Mouse (Mus musculus) lung, postnatal 4 days (tissue): ENCODE measurements around the gene Dennd4a.
A peak's percentile ranks its signal among the peaks of the same experiment; 100 is the strongest.

Source experiments
- DNase-seq, 2 experiments: peaks; one replicate each; pipeline ENCODE4 v3.0.0; 2021

Gene Dennd4a

DNA sequence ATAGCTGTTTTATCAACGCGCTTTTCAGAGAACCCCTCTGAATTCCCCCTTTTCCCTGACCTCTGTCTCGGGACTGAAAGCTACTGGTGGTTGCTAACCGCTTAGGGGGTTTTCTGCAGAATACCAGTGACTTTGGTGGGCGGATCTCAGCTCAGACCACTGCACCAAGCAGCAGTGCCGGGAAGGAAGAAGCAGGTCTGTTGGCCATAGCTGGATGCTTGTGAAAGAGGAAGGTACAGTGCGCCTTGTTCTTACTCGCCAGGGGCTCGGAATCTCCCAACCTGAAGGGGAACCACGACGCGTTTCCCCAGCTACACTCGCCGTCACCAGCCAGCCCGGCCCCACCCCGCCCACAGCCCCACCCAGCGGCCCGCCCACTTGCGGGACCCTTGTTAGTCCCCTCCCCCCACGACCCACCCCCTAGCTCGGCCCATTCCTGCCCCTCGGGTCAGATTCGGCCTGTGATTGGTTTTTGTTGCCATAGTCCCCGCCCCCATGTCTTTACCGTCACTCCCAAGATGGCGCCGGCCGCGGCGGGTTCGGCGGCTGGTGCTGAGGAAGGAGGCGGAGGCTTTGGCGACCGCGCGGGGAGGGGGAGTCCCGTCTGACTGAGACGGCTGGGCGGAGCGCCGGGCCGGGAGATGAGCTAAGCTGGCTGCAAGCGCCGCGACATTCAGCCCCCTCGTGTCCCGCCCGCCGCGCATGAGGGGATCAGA, at the start of gene Dennd4a:
Gene Dennd4a (plus strand): TSS at position 519 of the 716 bp plus-strand sequence.
- peak; percentile 99 for DNase-seq

DNA sequence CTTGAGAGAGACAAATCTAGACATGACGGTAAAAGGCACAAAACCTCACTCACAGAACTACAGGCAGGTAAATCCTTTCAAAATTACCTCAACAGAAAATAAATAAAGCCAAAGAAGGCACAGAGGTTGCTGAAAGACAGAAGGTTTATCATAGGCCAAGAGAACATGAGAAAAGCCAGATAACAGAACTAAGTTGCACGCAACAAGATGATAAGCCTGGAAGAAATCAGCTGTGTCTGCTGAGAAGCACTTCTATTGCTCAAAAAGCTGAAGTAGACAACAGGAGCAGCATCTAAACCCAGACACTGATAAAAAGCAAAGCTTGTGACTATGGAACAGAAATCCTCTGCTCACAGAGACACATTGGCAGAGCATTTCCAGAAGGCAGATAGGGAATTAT, 46.3 kb upstream of the Dennd4a start:
- DNase-seq = no peak

DNA sequence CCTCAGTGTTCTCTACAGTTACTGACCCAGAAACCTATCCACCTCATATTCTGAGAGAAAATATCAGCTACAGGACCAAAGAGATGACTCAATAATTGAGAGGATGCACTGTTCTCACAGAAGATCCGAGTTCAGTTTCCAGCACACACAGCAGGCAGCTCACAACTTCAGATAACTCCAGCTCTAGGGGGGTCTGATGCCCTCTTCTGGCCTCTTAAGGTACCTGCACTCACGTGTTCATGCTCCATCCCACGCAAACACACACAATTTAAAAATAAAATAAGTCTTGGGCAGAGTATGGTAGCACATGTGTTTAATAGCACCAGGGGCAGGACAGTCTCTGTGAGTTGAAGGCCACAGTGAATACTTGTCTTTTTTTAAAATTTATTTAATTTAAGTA, 45.0 kb upstream of the Dennd4a start:
- DNase-seq = no peak

DNA sequence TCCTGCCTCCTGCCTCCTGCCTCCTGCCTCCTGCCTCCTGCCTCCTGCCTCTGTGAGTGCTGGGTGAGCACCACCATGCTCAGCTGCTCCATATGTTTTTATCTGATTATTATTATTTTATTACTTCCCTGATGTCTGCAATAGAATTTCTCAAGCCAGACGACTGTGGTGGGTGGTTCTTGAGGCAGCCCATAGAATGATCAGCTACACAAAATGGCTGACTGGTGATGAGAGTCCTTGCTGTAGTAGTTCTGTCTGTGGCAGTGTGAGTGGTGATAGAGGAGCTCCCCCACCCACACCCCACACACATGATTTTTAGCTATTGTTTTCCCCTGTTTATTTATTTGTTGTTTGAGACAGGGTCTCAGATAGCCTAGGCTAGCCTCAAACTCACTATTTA, 43.3 kb upstream of the Dennd4a start:
- DNase-seq = no peak

DNA sequence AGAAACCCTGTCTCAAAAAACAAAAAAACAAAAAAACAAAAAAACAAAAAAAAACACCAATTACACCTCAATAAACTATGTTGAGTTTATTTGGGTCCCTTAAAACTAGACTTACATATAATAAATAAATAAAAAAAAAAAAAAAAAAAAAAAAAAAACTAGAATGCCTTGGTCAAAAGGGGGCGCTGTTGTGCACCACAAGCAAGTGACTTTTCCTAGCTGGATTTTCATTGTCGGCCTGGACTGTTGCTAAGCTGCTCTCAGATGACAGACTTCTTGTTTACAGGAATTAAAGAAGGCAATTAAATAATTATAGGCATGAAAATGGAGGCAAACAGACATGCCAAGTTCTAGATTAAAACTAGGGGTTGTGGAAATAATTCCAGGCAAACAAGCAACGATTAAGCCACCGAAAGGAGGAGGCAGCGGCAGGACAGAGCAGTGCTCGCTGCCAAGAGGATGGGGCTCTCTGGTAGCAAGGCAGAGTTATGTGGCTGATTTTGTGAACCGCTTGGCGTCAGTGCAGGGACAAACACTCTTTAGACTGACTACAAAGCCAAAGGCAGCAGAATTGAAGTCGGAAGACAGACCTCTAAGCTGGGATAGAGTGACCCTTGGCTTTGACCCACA, 42.0 kb upstream of the Dennd4a start:
- peak; percentile 47 to 53 for DNase-seq

DNA sequence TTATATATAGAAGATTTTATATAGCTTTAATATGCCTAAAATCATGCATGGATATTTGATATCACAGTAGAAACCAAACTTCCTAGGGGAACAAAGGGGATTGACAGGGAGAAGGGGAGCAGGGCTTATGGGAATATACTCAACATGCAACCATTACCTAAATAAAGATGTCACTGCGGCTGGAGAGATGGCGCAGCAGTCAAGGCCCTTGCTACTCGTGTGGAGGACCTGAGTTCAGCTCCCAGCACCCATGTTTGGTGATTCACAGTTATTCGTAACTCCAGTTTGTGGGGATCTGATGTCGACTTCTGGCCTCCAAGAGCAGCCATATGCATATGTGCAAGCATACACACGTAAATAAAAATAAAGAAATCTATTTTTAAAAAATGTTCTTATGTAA, 41.2 kb upstream of the Dennd4a start:
- no peak for DNase-seq

DNA sequence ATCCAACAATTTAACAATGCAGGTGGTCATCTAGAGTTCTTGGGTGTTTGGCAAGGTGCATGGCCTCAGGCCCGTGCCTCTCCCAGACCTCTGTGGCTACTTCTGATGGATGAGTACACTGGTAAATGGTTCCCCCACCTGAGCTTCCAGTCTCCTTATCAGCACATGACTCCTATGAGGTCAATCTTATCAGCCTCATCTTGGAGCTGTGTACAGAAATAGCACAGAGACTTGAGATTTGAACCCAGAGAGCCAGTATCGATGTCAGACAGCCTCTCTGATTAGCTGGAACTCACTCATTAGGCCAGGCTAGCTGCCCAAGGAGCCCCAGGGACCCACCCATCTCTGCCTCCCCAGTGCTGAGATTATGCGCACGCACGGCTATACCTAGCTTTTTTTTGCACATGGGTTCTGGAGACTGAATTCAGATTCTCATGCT, 40.7 kb upstream of the Dennd4a start:
- no peak for DNase-seq

DNA sequence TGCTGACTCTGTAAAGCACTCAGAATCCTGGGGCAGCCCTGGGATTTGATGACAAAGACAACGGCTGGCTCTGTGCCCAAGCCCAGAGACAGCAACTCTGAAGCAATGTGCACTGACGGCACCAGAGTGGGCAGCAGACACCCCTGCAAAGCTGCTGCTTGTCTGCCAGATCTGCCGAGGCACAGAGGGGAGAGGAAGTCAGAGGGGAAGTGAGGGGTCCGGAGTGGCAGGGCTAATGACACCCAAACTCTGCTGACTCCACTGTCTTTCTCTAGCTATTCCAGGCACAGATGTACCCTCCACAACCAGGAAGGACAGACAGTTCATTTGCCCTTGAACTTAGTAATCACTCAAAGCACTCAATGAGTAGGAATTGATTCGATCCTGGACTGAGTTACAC, 39.9 kb upstream of the Dennd4a start:
- peak; percentile 53 to 76 for DNase-seq

DNA sequence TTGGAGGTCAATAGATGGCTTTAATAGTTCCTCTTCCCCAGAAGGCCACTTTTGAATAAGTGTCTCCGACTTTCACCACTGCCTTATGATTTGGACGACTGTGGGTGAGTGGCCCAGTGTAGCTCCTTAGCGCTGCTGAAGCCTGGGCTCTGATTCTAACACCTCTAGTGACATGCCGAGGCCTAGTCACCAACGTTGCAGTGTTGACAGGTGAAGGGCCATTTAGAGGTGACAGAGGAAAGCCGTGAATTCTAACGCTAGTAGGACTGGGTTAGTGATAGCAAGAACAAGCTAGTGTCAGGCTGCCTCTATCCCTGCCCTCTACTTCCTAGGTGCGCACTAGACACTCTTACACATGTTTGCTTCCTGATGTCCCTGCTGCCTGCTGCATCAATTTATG, 37.9 kb upstream of the Dennd4a start:
- no peak for DNase-seq

DNA sequence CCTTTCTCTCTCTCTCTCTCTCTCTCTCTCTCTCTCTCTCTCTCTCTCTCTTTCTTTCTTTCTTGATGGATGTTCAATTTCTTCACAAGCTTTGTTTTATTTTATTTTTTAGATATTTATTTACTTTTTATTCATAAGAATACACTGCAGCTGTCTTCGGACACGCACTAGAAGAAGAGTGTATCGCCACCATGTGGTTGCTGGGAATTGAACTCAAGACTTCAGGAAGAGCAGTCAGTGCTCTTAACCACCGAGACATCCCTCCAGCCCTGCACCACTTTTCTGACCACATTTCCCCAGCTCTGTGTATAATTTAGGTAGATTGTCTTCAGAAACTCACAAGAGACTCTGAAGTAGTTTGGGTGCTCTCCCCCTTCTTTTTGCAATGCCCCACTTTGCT, 37.2 kb upstream of the Dennd4a start:
- no peak for DNase-seq

DNA sequence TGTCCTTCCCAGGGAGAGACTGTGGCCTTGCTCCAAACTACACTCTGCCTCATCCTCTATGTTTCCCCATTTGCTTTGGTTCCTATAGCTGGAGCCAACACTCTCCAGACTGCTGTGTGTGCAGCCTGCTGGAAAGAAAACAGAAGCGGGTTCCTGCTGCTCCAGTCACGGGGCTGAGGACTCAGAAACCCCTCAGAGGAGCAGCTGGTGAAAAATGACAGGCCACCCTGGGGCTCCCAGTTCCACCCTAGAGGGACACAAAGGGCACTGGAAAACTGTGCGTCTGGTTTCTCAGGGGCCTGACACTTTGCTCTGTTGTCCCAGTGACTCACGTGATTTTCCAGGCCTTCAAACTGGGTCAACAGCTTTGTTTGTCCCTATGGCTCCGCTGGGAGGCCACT, 36.7 kb upstream of the Dennd4a start:
- peak; percentile 41 to 65 for DNase-seq

DNA sequence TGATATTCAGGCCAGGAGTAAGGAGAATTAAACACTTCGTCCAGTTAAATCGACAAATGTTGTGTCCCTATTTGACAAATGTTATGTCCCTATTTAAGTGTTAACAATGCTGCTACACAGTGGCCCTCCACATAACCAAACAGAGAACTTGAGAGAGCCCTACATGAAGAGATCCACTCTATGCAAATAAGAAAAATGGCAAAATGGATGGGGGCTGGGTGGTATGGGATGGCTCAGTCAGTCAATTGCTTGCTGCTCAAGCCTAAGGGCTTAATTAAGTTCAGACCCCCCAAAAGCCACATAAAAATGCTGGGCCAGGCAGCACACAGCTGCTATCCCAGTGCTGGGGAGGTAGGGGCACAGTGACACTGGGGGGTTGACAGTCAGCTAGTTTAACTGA, 36.3 kb upstream of the Dennd4a start:
- DNase-seq = no peak

DNA sequence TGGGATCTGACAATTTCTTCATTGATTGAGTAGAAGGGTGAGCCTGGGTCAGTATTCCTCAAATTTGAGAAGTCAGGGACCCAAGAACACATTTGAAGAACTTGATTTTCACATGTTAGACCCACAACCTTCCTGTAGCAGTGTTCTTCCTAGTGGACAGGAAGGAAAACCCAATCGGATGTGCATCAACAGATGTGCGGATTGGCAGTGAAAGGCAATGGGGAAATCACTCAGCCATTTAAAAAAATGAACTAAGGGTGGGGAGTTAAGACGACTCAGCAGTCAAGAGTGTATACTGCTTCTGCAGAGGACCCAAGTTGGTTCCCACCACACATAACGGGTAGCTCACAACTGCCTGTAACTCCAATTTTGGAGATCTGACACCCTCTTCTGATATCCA, 35.6 kb upstream of the Dennd4a start:
- no peak for DNase-seq

DNA sequence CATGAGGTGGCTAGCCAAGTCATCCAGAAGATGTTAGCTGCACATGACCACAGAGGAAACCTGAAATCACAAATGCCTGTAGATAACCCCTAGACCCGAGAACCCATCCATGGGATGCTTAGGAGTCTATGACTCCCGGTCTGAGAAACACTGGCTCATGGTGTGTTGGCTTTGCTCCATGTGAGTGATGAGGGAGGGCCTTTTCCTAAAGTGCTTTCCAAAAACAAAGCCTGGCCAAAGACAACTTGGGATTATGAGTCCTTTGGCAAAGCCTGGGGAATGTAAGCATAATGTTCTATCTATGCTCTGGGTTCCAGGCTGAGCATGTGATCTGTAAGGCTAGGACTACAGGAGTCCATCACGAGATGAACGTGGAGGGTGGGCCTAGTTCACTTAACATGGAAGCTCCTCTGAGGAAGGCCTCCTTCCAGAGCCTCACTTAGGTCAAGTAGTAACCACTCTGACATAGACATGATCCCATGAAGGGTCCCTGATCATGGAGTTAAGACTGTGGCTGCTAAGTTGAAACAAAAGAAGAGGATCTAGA, 33.6 kb upstream of the Dennd4a start:
- DNase-seq = no peak

DNA sequence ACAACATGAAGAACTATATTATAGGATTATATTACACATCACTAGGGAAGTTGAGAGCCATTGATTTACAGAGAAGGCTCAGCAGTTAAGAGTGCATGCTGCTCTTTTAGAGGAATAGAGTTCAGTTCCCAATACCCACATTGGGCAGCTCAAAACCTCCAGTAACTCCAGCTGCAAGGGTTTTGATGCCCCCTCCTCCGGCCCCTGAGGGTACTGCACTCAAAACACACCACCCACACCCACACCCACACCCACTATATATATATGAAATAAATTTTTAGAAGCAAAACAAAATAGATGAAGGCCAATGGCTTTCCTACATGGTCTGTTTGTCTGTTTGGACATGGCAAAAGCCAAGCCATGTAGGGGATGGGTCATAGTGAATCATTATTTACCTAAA, 33.0 kb upstream of the Dennd4a start:
- no peak for DNase-seq

DNA sequence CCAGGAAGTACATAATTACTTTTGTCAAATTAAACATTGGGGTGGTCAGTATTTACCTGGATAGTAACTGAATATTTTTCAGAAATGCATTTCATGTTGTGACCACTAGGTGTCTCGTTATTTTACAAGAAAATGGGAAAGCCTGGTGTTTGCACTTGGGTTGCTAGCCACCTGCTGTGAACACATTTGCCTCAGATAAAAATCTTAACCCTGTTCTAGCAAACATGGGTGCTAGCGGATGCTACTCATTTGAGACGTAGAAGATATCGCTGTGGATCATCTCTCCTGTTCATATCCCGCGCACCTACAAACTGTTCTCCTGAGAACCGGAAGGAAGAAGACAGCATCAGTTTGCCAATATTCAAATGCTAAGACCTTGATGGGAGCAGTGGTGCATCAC, 31.5 kb upstream of the Dennd4a start:
- no peak for DNase-seq

DNA sequence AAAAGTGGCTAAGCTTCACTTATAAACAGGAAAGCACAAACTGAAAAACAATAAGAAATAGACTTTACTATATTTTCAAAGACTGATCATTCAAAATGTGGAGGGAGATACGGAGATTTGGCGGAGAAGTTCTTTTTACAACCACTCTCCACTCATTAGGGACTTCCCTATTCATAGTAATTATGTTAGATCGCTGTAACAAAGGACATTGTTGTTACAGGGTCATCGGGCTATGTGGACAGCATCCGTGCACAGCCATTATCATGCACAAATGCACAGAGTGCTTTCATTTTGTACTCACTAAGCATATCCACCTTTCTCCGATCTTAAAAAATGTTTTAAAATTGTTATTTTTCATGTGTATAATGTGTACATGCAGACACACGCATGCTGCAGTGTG, 27.6 kb upstream of the Dennd4a start:
- DNase-seq = no peak

DNA sequence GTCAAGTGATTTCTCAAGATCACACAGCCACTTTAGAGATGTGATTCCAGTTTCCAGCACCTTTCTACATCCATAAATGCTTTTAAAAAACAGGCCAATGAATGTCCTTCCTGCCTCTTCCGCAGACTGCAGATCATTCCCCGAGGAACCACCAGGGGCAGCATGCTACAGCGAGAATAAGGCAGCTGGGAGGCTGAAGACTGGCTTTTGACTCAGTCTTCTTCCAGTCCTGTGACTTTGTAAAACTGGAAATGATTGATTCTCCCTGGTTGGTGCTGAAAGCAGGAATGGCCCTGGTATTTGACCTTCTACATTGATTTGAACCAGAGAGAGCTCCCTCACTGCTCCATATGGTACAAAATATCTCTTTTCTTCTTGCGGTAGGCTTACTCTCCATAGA, 26.3 kb upstream of the Dennd4a start:
- peak; percentile 68 to 84 for DNase-seq

DNA sequence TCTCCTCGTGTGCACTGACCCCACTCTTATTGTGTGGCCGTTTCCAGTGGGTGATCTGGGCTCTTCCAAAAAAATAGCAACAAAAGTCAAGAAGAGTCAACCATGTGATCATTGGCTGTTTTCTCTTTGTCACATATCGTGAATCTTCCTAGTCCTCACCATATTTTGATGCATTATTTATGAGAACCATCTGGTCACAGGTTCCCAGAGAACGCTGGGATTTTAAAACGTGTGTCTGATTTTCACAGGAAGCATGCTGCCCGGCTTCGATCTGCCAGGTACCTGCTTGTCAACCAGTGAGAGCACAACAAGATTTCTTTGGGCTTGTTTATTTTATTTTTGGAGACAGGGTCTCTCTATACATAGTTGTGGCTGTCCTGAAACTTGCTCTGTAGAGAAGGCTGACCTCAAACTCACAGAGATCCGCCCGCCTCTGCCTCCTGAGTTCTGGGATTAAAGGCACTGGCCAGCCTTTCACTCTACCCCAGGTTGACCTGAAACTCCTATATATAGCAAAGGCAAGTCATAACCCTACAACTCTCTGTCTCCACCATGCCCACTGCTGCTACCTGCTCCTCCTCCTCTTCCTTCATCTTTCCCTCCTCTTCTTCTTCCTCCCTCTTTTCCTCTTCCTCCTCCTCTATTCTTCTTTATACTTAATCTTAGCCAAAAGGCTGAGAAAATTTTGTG, 24.8 kb upstream of the Dennd4a start:
- DNase-seq = no peak

DNA sequence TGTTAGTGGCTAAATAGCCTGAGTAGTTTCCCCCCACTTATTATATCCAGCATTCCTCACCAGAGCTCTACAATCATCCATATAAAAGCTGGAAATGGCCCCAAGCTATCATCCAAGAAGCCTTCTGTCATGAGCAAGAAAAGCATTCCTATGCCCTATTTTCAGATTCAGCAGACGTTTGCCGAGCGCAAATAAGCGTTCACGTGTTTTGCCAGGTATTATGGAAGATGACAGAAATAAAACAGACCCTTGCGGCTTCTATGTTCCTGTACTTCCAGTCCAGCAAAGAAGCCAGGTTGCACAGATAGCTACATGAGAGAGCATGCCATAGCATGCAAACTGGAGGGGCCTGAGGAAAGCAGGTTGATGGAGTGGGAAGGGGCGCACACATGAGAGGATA, 23.1 kb upstream of the Dennd4a start:
- DNase-seq = no peak

DNA sequence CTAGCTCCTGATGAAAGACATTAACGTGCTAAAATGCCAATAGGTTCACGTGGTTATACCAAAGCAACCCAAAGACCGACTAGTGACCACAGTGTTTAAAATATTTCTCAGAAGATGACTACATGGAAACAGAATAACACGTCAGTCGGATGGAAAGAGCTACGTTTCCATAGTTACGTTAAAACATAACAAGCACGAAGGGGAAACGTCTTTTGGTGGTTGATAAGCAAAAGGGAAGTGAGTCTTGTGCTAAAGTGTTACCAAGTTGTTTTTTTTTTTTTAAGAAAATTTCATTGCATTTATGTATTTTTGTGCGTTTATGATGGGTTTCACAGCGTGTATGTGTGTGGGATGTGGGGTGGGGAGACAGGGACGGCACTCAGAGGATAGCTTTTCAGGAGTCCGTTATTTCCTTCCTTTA, 21.8 kb upstream of the Dennd4a start:
- peak in 1 of 2 experiments; percentile 9 for DNase-seq

DNA sequence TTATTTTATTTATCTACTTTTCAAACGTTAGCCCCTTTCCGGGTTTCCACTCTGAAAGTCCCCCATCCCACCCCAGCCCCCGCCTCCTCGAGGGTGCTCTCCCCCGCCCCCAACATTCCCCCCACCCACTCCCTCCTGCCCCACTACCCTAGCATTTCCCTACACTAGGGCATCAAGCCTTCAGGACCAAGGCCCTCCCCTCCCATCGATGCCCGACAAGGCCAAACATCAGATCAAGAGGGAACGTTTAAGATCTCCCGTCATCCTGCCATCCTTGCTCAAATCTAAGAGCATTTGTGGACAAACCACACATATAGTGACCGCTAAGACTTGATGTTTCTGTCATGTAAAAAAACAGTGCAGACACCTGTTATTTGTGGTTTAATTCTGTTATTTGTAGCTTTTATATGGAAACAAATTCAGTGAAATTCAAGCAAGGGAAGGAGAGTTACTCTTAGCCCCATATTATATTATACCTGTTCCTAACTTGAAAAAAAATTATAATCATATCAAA, 21.2 kb upstream of the Dennd4a start:
- DNase-seq = no peak
